Mouse (Mus musculus): ENCODE data around the gene Drc1. TPM values are rescaled to one million over a fixed set of nuclear protein-coding genes. Genes with fewer than 3 reads are reported as not detected.

The Drc1 gene
- total RNA-seq (2023), result not detected

GRCm38 (mm10) chr5:30281291-30281732 is at the start of gene Drc1:
TSS of gene Drc1 (plus strand) at chr5:30281388.

GRCm38 (mm10) chr5:30232271-30232971 is 48.8 kb upstream of the Drc1 start, which contains the start of gene Selenoi:
TSS of gene Selenoi (plus strand) at chr5:30232581.

Other genes with a start within 250 kb of the Drc1 start
- 10 to 100 TPM; 64.3 to 67.4 TPM for gene Tyms, start 207.8 kb upstream of the Drc1 start, total RNA-seq (2023)
- not detected for gene Garem2, start 176.2 kb upstream of the Drc1 start, total RNA-seq (2023)
- not detected for gene 3110082J24Rik, start 175.3 kb upstream of the Drc1 start, total RNA-seq (2023)
- gene Hadha, start 126.2 kb upstream of the Drc1 start, total RNA-seq (2023), result 10 to 100 TPM; 69.7 to 70.1 TPM
- 10 to 100 TPM; 42.7 to 56.3 TPM for gene Hadhb, start 126.1 kb upstream of the Drc1 start, total RNA-seq (2023)
- gene Adgrf3, start 75.7 kb upstream of the Drc1 start, total RNA-seq (2023), result not detected
- 10 to 100 TPM; 12.4 to 12.9 TPM for gene Selenoi, start 48.8 kb upstream of the Drc1 start, total RNA-seq (2023)
- under 1 TPM; 0.36 to 0.71 TPM for gene Otof, start 180.5 kb downstream of the Drc1 start, total RNA-seq (2023)
- not detected for gene 1700001C02Rik, start 184.7 kb downstream of the Drc1 start, total RNA-seq (2023)

Measured in neutrophil, adult 59 days (primary cell).